Mouse (Mus musculus) midbrain, embryonic 13.5 days (tissue): ENCODE measurements around the gene Dhx58. TPM values are rescaled to one million over a fixed set of nuclear protein-coding genes. Genes with fewer than 3 reads are reported as not detected.

Experiments
- ATAC-seq: fragments of 200-750 bp; cut with Nextera tagmentation; 2 replicates; pipeline ENCODE4 v1.8.0; 2017; ENCODE audit warnings: mild to moderate bottlenecking, moderate TSS enrichment, moderate library complexity
- H3K27ac ChIP-seq: fragments of 300-500 bp; sonication (generic); 2 replicates; pipeline ENCODE4 v1.5.1; 2015; ENCODE audit warnings: inconsistent platforms, mild to moderate bottlenecking, moderate library complexity
- H3K27me3 ChIP-seq: fragments of 300-500 bp; sonication (generic); 2 replicates; pipeline ENCODE4 v1.6.1; 2015; ENCODE audit warnings: mild to moderate bottlenecking, inconsistent platforms
- H3K36me3 ChIP-seq: fragments of 300-500 bp; sonication (generic); 2 replicates; pipeline ENCODE4 v1.6.1; 2015; ENCODE audit warnings: mild to moderate bottlenecking, inconsistent platforms
- H3K4me1 ChIP-seq: fragments of 300-500 bp; sonication (generic); replicated peaks from 2 replicates; pipeline ENCODE4 v1.6.1; 2015; ENCODE audit warnings: inconsistent platforms
- H3K4me2 ChIP-seq: fragments of 300-500 bp; sonication (generic); replicated peaks from 2 replicates; pipeline ENCODE4 v1.6.1; 2015; ENCODE audit warnings: moderate library complexity, mild to moderate bottlenecking, inconsistent platforms
- H3K4me3 ChIP-seq: fragments of 300-500 bp; sonication (generic); replicated peaks from 2 replicates; pipeline ENCODE4 v1.5.1; 2015; ENCODE audit warnings: mild to moderate bottlenecking, inconsistent platforms
- H3K9ac ChIP-seq: fragments of 300-500 bp; sonication (generic); replicated peaks from 2 replicates; pipeline ENCODE4 v1.6.1; 2015; ENCODE audit warnings: mild to moderate bottlenecking, inconsistent platforms
- H3K9me3 ChIP-seq: fragments of 300-500 bp; sonication (generic); 2 replicates; pipeline ENCODE4 v1.6.1; 2016; ENCODE audit warnings: mild to moderate bottlenecking, inconsistent platforms
- WGBS: fragments of 180-500 bp; shearing (Covaris S2); methylation state at CpG from one replicate; pipeline ENCODE4 v1.1.7; 2015; 5-methylcytosine and 5-hydroxymethylcytosine counted together
- polyA plus RNA-seq: library from polyadenylated mRNA; unstranded; fragments of >200 nt; fragmentation: Nextera tagmentation; extraction: Ambion mirVana; gene quantifications from 2 replicates; pipeline ENCODE4 v1.2.1, GENCODE M21; 2015

Dhx58 gene
- polyA plus RNA-seq, 1 experiment from 2014 or later = 2.5 TPM

DNA sequence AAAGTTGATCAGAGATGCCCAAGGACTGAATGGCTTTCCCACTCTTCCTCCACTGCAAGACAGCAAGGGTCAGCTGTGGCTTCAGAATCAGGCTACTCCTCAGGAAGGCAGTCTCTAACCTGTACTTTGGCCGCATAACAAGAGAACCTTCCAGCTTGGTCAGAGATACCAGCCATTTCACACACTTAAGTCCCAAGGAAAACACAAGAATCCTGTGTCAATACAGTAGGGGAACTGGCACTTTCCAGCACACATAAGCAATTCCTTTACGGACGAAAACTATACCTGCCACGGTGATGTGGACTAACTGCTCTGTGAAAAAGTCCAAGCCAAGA, 32.6 kb upstream of the Dhx58 start:
- no peak overlapping the region for H3K27ac ChIP-seq
- H3K9me3 ChIP-seq = no peaks in the 10 kb centered on the region
- ATAC-seq = no peak
- peak overlapping the region; percentile 92 for H3K9ac ChIP-seq
- peak overlapping the region; percentile 84 for H3K4me3 ChIP-seq
- peak overlapping the region; percentile 87 for H3K4me2 ChIP-seq
- peaks cover 19% of the 10 kb centered on the region for H3K36me3 ChIP-seq
- peaks cover 27% of the 10 kb centered on the region for H3K4me1 ChIP-seq
- 0 out of 2 replicates have a peak, but pooled peaks cover 4% of the 10 kb centered on the region for H3K27me3 ChIP-seq
- WGBS = 88% methylated on average over 4 of the region's 4 CpGs

DNA sequence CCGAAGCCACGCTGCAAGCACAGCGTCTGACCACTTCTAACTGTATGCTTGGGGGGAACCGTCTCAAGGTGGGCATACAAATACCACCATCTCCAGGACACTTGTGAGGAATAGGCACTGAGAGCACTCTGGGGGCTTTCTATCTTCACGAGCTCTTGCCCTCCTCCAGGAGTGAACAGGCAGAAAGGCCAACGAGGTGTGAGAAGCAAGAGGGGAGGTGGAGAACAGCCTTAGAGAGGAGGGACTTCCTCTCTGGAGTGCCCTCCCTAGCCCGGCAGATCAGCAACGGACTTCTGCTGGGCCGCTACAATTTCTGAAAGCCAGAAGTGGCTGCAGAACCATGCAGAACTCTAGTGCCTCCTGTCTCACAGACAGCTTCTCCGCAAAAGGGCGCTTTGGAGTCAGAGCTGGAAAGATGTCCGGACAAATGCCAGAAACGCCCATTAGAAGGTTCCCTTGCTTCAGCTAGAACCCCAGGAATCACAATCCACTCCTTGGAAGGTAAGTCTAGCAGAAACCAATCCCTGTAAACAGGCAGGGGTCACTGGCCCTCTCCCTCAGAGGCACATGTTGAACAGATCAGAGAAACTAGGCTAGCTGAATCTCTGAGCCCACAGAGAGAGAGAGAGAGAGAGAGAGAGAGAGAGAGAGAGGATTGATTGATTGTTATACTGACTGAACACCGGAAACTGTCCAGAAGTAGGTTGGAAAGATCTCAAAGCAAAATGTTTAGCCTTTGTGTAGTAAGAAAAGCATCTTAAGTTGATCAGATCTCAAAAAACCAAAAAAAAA, 32.1 kb upstream of the Dhx58 start:
- Histone ChIP-seq H3K27me3 (0 out of 2 replicates have a peak, but pooled peaks cover 3% of the 10 kb centered on the region), H3K4me3 (no peak overlapping the region), H3K4me1 (peaks cover 27% of the 10 kb centered on the region), H3K27ac (no peak overlapping the region), H3K9me3 (no peaks in the 10 kb centered on the region), H3K9ac (peak overlapping the region; percentile 23; the same call in 1 of the 2 replicates), H3K4me2 (peak overlapping the region; percentile 87; the same call in 1 of the 2 replicates), H3K36me3 (peaks cover 14% of the 10 kb centered on the region)
- 86% methylated on average over 14 of the region's 14 CpGs for WGBS
- no peak for ATAC-seq

DNA sequence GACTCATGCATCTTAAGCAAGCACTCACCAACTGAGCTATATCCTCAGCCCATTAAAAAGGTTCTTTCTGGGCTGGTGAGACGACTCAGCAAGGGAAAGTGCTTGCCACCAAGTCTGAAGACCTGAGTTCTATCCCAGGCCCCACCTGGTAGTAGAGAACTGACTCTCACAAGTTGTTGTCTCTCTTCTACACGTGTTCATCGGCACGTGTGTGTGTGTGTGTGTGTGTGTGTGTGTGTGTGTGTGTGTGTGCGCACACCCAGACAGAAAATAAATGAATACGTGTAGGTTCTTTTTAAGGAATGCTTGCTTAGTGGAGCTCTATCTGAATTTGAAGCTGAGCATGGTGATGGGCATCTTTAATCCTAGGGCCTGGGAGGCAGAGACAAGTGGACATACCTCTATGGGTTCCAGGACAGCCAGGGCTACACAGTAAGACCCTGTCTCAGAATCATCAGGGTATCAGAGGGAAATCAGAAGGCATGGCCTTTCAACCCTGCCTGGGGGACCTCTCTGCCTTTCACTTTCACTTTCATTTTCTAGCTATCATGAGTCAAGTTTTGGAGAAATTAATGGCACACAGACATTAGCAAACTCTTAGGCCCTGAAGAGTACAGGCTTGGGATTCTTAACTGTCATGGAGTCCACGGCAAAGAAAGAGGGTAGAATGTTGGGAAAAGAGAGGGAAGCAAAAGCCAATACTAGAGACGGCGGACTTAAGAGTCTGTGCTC, 31.2 kb upstream of the Dhx58 start:
- no peak overlapping the region for H3K27ac ChIP-seq
- H3K4me1 ChIP-seq = peaks cover 27% of the 10 kb centered on the region
- peaks cover 12% of the 10 kb centered on the region for H3K36me3 ChIP-seq
- H3K4me2 ChIP-seq = no peak overlapping the region
- no peak for ATAC-seq
- no peaks in the 10 kb centered on the region for H3K9me3 ChIP-seq
- H3K9ac ChIP-seq = no peak overlapping the region; the same call in 1 of the 2 replicates
- H3K4me3 ChIP-seq = no peak overlapping the region
- no peaks in the 10 kb centered on the region for H3K27me3 ChIP-seq
- WGBS = 95% methylated on average over 9 of the region's 9 CpGs

DNA sequence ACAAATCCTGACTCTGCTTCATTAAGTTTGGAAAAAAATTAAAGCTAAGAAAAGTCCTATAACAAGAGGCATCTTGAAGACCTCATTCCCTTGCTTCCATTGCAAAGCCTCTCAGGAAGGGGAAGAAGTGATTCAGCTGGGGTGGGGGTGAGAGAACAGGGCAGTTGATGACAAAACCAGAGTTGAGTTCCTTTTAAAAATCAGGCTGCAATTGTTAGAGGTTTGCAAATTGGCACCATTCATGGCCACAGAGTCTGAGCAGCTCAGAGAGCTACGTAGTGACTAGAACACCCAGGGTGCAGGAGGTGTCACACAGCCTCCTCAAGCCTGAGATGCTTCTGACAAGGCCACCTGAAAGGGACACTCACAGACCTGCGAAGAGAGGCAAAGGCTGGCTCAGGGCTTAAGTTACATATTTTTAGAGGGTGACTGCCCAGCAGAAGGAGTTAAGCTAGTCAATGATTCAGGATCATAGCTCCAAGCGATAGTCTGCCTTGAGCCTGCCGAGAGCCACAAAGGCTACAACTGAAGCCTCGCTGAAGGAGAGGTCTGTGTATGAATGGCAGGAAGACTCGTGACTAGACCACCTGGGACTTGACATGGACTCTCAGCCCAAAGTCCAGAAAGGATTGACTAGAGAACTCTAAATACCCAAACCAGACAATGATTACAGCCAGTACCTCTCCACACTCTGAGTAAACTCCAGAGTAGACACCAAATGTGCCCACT, 26.6 kb upstream of the Dhx58 start:
- whole genome bisulfite sequencing = 87% methylated on average over 6 of the region's 6 CpGs
- ATAC-seq = no peak
- Histone ChIP-seq H3K4me3 (no peak overlapping the region), H3K27ac (no peak overlapping the region), H3K36me3 (peaks cover 28% of the 10 kb centered on the region), H3K4me2 (no peak overlapping the region), H3K27me3 (no peaks in the 10 kb centered on the region), H3K4me1 (peaks cover 1% of the 10 kb centered on the region), H3K9me3 (no peaks in the 10 kb centered on the region), H3K9ac (no peak overlapping the region)

DNA sequence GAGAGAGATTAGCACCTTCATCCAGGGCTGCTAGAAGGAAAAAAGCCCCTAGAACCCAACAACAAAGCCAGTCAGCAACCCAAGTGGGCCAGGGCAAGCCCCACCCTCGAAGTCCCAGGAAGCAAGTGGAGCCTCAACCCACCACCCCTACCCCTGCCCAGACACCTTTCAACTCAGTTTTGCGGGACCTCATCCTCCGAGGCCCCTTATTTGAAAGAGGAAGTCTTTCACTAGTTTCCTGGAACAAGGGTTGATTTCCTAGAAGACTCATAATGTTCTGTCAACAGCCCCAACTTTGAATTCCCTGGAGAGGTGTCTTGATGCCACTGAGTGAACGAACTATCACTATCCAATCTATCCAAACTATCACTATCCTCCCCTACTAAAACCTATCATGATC, 25.9 kb upstream of the Dhx58 start:
- Histone ChIP-seq H3K27ac (no peak overlapping the region), H3K4me3 (no peak overlapping the region)
- 89% methylated on average over 4 of the region's 4 CpGs for WGBS

DNA sequence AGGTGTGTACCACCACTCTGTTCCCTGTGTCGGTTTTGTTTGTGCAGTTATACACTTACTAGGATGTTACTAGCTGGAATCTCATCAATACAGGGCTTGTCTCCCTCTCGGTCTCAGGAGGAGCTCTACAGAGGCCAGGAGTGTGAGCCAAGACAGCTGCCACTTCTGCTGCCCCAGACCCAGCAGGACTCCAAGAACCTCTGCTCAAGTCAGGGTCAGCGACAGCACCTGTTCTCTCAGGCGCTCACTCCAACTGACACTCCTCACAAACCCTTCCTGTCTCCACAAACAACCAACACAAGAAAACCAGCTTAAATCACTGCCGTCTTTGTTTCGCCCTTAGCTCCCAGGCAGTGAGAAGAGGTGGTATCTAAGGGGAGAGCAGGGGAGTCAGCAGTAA, 24.5 kb upstream of the Dhx58 start:
- H3K36me3 ChIP-seq = peaks cover 31% of the 10 kb centered on the region
- no peaks in the 10 kb centered on the region for H3K4me1 ChIP-seq
- no peak overlapping the region for H3K9ac ChIP-seq
- no peak for ATAC-seq
- H3K27ac ChIP-seq = no peak overlapping the region
- no peaks in the 10 kb centered on the region for H3K27me3 ChIP-seq
- no peaks in the 10 kb centered on the region for H3K9me3 ChIP-seq
- WGBS = 90% methylated on average over 6 of the region's 6 CpGs
- no peak overlapping the region for H3K4me2 ChIP-seq
- no peak overlapping the region for H3K4me3 ChIP-seq

More for the DNA sequence above, 25.9 kb upstream of the Dhx58 start:
- peaks cover 29% of the 10 kb centered on the region for H3K36me3 ChIP-seq
- no peak for ATAC-seq
- no peak overlapping the region for H3K9ac ChIP-seq
- H3K4me1 ChIP-seq = no peaks in the 10 kb centered on the region
- H3K9me3 ChIP-seq = no peaks in the 10 kb centered on the region
- H3K4me2 ChIP-seq = no peak overlapping the region
- no peaks in the 10 kb centered on the region for H3K27me3 ChIP-seq

DNA sequence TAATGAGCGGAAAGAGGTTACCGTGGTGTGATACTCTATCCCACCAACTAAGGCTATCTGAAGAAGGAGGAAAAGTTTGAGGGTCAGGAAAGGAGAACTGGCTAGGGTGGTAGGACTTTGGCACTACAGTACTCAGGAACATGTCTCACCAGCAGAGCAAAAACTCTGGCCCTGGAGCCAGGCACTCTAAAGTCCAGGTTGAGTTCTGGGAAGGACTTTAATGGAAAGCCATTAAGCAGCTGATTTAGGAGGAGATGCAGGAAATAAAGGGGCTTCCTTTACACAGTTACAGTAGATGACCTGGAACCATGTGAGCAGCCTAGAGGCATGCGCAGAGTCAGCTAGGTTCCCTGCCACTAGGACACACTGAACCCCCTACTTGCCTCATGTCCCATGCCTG, 23.1 kb upstream of the Dhx58 start:
- H3K4me1 ChIP-seq = peaks cover 7% of the 10 kb centered on the region
- no peaks in the 10 kb centered on the region for H3K27me3 ChIP-seq
- H3K9me3 ChIP-seq = no peaks in the 10 kb centered on the region
- WGBS = over 99% methylated on average over 3 of the region's 3 CpGs
- no peak overlapping the region for H3K4me3 ChIP-seq
- H3K27ac ChIP-seq = no peak overlapping the region
- no peak overlapping the region for H3K9ac ChIP-seq
- peaks cover 19% of the 10 kb centered on the region for H3K36me3 ChIP-seq
- H3K4me2 ChIP-seq = no peak overlapping the region
- ATAC-seq = no peak

DNA sequence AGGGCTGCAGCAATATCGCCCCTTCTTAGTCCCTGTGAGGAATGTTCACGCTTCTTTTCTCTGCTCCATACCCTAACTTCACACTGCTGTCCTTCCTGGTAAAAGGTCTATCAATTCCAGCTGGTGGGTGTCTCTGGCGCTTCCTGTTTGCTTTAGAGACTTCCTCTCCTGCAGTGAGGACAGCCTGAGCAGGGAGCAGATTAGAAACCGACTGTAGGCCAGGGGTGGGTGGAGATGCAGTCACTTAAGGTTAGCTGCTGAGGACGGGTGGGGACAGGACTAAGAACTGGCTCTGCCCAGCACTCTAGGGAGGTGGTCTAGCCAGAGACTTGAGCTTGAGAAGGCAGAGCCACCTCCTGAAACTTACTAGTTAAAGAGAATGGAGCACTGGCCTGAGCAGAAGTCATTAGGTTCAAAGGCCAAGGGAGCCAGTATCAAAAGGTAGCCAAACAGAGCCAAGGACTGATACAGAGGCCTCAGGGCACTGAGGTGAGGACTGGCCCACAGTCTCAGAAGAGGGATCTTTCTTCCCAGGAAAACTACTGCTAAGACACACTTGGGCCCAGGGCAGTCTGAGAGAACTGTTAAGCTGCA, 20.9 kb upstream of the Dhx58 start:
- Histone ChIP-seq H3K27ac (no peak overlapping the region), H3K27me3 (no peaks in the 10 kb centered on the region), H3K4me1 (peaks cover 24% of the 10 kb centered on the region), H3K4me2 (no peak overlapping the region), H3K4me3 (no peak overlapping the region), H3K36me3 (peaks cover 19% of the 10 kb centered on the region; the same call in 1 of the 2 replicates), H3K9ac (no peak overlapping the region), H3K9me3 (no peaks in the 10 kb centered on the region)
- WGBS = 65% methylated on average over 5 of the region's 5 CpGs
- ATAC-seq = no peak

DNA sequence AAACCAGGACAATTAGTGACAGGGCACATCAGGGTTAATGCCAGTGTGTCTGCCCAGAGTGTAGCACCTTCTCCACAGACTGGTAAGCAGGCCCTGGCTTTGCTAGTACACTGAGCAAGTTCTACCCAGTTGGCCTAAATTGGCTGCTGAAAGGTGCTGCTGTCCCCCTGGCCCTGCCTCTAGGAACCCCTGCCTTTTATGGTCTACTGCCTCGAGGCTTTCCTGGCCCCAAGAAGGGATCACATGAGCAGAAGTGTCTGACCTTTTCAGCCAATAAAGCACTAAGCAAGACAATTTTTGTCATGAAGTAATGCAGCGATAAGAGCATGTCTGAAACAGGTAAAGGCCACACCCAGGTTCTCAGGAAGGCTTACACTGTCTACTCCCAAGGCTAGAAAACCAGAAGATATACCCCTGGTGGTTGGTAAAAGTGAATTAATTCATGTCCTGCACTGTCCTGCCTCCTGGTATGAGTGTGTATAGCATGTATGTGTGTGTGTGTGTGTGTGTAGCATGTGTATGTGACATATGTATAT, 18.5 kb upstream of the Dhx58 start:
- 68% methylated on average over 2 of the region's 2 CpGs for WGBS
- Histone ChIP-seq H3K4me3 (no peak overlapping the region), H3K36me3 (peaks cover 27% of the 10 kb centered on the region), H3K9me3 (no peaks in the 10 kb centered on the region), H3K27me3 (no peaks in the 10 kb centered on the region), H3K27ac (no peak overlapping the region), H3K4me2 (no peak overlapping the region), H3K4me1 (peaks cover 26% of the 10 kb centered on the region), H3K9ac (no peak overlapping the region)
- ATAC-seq = no peak

DNA sequence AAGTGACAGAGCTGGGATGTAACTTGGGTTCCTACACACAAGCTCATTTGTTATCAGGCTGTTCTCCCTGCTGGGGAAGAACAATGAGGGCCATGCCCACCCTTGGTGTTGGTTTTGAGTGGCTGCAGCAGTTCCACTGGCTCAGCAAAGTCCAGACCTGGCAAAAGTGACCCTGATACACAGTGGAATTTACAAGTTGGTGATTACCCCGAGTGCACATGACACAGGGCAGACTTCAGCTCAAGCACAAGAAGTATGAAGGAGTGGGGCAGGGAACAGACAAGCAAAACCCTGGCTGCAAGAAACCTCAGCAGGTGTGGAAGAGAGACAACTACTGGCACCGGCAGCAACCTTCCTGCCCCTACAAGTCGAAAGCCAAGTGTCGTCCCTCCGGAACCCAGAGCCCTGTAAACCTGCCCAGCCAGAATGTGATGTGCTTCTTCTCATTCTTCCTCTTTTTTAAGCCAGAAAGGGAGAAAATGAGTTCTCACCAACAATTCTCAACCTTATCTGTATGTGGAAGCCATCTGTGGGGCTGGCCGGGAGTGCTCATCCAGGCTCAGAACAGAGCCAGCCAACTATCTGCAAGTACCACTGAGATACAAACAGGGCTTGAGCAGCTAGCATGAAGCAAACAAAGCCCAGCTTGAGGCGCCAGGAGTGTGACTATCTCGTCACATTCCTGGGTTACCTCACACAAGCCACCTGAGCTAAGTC, 17.9 kb upstream of the Dhx58 start:
- Histone ChIP-seq H3K4me1 (peaks cover 26% of the 10 kb centered on the region), H3K36me3 (peaks cover 33% of the 10 kb centered on the region), H3K4me2 (no peak overlapping the region), H3K27me3 (no peaks in the 10 kb centered on the region), H3K9ac (no peak overlapping the region), H3K4me3 (no peak overlapping the region), H3K27ac (peak overlapping the region; percentile 30; the same call in 1 of the 2 replicates), H3K9me3 (no peaks in the 10 kb centered on the region)
- 74% methylated on average over 8 of the region's 8 CpGs for WGBS
- ATAC-seq = no peak

DNA sequence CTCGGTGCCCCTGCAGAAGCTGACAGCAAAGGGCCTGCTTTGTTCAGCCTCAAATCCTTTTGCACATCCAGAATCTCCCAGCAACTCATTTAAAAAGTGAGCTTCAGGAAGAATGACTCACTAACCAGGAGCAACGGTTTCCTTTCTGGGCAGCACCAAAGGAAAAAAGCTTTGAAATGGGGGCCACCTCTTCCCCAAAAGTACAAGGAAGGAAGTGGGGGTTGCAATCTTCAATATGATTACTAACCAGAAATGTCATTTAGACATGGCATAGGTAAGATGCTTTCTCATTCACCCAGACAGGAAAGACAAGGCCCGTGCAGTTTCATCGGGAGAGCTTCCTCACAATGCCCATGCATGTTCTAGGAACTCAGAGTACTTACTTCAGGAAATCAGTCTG, 17.2 kb upstream of the Dhx58 start:
- 56% methylated on average over 4 of the region's 4 CpGs for WGBS
- Histone ChIP-seq H3K27ac (peak overlapping the region; percentile 44), H3K4me2 (no peak overlapping the region), H3K27me3 (no peaks in the 10 kb centered on the region), H3K9me3 (no peaks in the 10 kb centered on the region), H3K4me3 (no peak overlapping the region), H3K4me1 (peaks cover 26% of the 10 kb centered on the region), H3K36me3 (peaks cover 40% of the 10 kb centered on the region), H3K9ac (no peak overlapping the region; the same call in 1 of the 2 replicates)
- ATAC-seq = no peak
